Mouse (Mus musculus) testis, adult 2 months (tissue): ENCODE results near the gene Ubxn1.

ENCODE experiments used
- CTCF ChIP-seq: fragments of 200-500 bp; IDR thresholded peaks from 2 replicates; pipeline ENCODE4 v1.5.1; 2012; ENCODE audit warnings: low read depth, mild to moderate bottlenecking, inconsistent platforms, low read length, moderate library complexity; ENCODE audit not compliant: control insufficient read depth, insufficient read depth, insufficient replicate concordance
- POLR2A ChIP-seq: fragments of 200-500 bp; IDR thresholded peaks from 2 replicates; pipeline ENCODE4 v1.6.1; 2012; ENCODE audit warnings: low read depth, mild to moderate bottlenecking, inconsistent platforms, low read length, moderate library complexity; ENCODE audit not compliant: control insufficient read depth

DNA sequence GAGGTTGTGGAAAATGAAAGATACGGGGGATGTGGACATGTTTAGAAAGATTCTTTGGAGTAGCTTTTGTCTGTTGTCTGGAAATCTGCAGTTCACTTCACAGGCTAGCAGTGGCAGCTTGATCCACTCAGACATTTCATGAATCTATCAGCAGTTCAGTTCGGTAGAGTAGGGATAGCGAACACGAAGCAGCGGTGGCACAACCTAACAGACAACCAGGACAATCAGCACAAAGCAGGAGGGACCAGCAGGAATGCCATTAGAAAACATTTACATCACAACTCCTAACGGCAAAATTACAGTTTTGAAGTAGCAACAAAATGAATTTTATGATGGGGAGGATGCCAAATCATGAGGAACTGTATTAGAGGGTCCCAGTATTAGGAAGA is 48.4 kb downstream of the Ubxn1 start:
- TF ChIP-seq CTCF (no peak), POLR2A (no peak)
